Mouse (Mus musculus): ENCODE measurements around the gene Fut11. TPM values are rescaled to one million over a fixed set of nuclear protein-coding genes. Genes with fewer than 3 reads are reported as not detected.
A peak's percentile ranks its signal among the peaks of the same experiment; 100 is the strongest.

The Fut11 gene
- polyA plus RNA-seq, 1 experiment from 2014 or later = 5.4 TPM

- no peak overlapping the region for H3K4me2 ChIP-seq (ENCODE audit: low read depth, low read length)
- H3K27me3 ChIP-seq (ENCODE audit: control insufficient read depth, insufficient read depth, low read depth, low read length) = no peaks in the 10 kb centered on the region
- H3K9me3 ChIP-seq (replicated peaks; ENCODE audit: control insufficient read depth, low read length) = no peaks in the 10 kb centered on the region
- no peak overlapping the region; the same call in 1 of the 2 replicates for H3K27ac ChIP-seq (ENCODE audit: low read length)
- H3K4me3 ChIP-seq (ENCODE audit: low read depth, low read length) = no peak overlapping the region
- H3K4me1 ChIP-seq (ENCODE audit: control insufficient read depth, low read depth, low read length) = peaks cover 36% of the 10 kb centered on the region
- 75% methylated on average over 10 of the region's 10 CpGs for whole genome bisulfite sequencing (ENCODE audit: insufficient replicate concordance)
- H3K9ac ChIP-seq (ENCODE audit: low read depth, low read length) = no peak overlapping the region
- H3K36me3 ChIP-seq (ENCODE audit: control insufficient read depth, insufficient read depth) = peaks cover 42% of the 10 kb centered on the region
- no peak for ATAC-seq (ENCODE audit: low read depth)
These were observed 1.1 kb upstream of the Fut11 start for GRCm38 (mm10) chr14:20693589-20694101.

- Histone ChIP-seq H3K4me1 (ENCODE audit: control insufficient read depth, low read depth, low read length) (peaks cover 40% of the 10 kb centered on the region), H3K9ac (ENCODE audit: low read depth, low read length) (peak overlapping the region; percentile 92), H3K4me3 (ENCODE audit: low read depth, low read length) (peak overlapping the region; percentile 93), H3K27ac (ENCODE audit: low read length) (peak overlapping the region; percentile 95), H3K9me3 (replicated peaks; ENCODE audit: control insufficient read depth, low read length) (no peaks in the 10 kb centered on the region), H3K4me2 (ENCODE audit: low read depth, low read length) (peak overlapping the region; percentile 87), H3K27me3 (ENCODE audit: control insufficient read depth, insufficient read depth, low read depth, low read length) (no peaks in the 10 kb centered on the region), H3K36me3 (ENCODE audit: control insufficient read depth, insufficient read depth) (peaks cover 36% of the 10 kb centered on the region)
- 41% methylated on average over 13 of the region's 13 CpGs for WGBS (ENCODE audit: insufficient replicate concordance)
- ATAC-seq (ENCODE audit: low read depth) = no peak
These were observed 434 bp upstream of the Fut11 start for GRCm38 (mm10) chr14:20694185-20694883.

GRCm38 (mm10) chr14:20695761-20696520 is 1.2 kb downstream of the Fut11 start:
- Histone ChIP-seq H3K27me3 (ENCODE audit: control insufficient read depth, insufficient read depth, low read depth, low read length) (no peaks in the 10 kb centered on the region), H3K4me2 (ENCODE audit: low read depth, low read length) (peak overlapping the region; percentile 87), H3K4me1 (ENCODE audit: control insufficient read depth, low read depth, low read length) (peaks cover 40% of the 10 kb centered on the region), H3K4me3 (ENCODE audit: low read depth, low read length) (peak overlapping the region; percentile 93), H3K27ac (ENCODE audit: low read length) (peak overlapping the region; percentile 95), H3K9me3 (replicated peaks; ENCODE audit: control insufficient read depth, low read length) (no peaks in the 10 kb centered on the region), H3K9ac (ENCODE audit: low read depth, low read length) (peak overlapping the region; percentile 92), H3K36me3 (ENCODE audit: control insufficient read depth, insufficient read depth) (peaks cover 24% of the 10 kb centered on the region)
- 23% methylated on average over 27 of the region's 27 CpGs for WGBS (ENCODE audit: insufficient replicate concordance)
- no peak for ATAC-seq (ENCODE audit: low read depth)

GRCm38 (mm10) chr14:20696986-20697385 is 2.2 kb downstream of the Fut11 start:
- H3K4me1 ChIP-seq (ENCODE audit: control insufficient read depth, low read depth, low read length) = peaks cover 49% of the 10 kb centered on the region
- H3K4me3 ChIP-seq (ENCODE audit: low read depth, low read length) = peak overlapping the region; percentile 4; the same call in 1 of the 2 replicates
- no peaks in the 10 kb centered on the region for H3K27me3 ChIP-seq (ENCODE audit: control insufficient read depth, insufficient read depth, low read depth, low read length)
- 45% methylated on average over 1 of the region's 1 CpGs for WGBS (ENCODE audit: insufficient replicate concordance)
- H3K9ac ChIP-seq (ENCODE audit: low read depth, low read length) = no peak overlapping the region
- H3K9me3 ChIP-seq (replicated peaks; ENCODE audit: control insufficient read depth, low read length) = no peaks in the 10 kb centered on the region
- peak overlapping the region; percentile 87 for H3K4me2 ChIP-seq (ENCODE audit: low read depth, low read length)
- ATAC-seq (ENCODE audit: low read depth) = no peak
- peaks cover 15% of the 10 kb centered on the region for H3K36me3 ChIP-seq (ENCODE audit: control insufficient read depth, insufficient read depth)
- 0 out of 2 replicates have a peak overlapping the region, but pooled peaks have one; percentile 7 for H3K27ac ChIP-seq (ENCODE audit: low read length)

GRCm38 (mm10) chr14:20698515-20698914 is 3.7 kb downstream of the Fut11 start:
- Histone ChIP-seq H3K9me3 (replicated peaks; ENCODE audit: control insufficient read depth, low read length) (no peaks in the 10 kb centered on the region), H3K4me3 (ENCODE audit: low read depth, low read length) (no peak overlapping the region), H3K27ac (ENCODE audit: low read length) (0 out of 2 replicates have a peak overlapping the region, but pooled peaks have one; percentile 8), H3K36me3 (ENCODE audit: control insufficient read depth, insufficient read depth) (peaks cover 3% of the 10 kb centered on the region), H3K9ac (ENCODE audit: low read depth, low read length) (no peak overlapping the region), H3K27me3 (ENCODE audit: control insufficient read depth, insufficient read depth, low read depth, low read length) (no peaks in the 10 kb centered on the region), H3K4me1 (ENCODE audit: control insufficient read depth, low read depth, low read length) (peaks cover 51% of the 10 kb centered on the region), H3K4me2 (ENCODE audit: low read depth, low read length) (no peak overlapping the region)
- 36% methylated on average over 2 of the region's 2 CpGs for WGBS (ENCODE audit: insufficient replicate concordance)
- no peak for ATAC-seq (ENCODE audit: low read depth)

GRCm38 (mm10) chr14:20700362-20700761 is 5.6 kb downstream of the Fut11 start:
- Histone ChIP-seq H3K27me3 (ENCODE audit: control insufficient read depth, insufficient read depth, low read depth, low read length) (no peaks in the 10 kb centered on the region), H3K4me3 (ENCODE audit: low read depth, low read length) (no peak overlapping the region), H3K9ac (ENCODE audit: low read depth, low read length) (no peak overlapping the region), H3K36me3 (ENCODE audit: control insufficient read depth, insufficient read depth) (no peaks in the 10 kb centered on the region), H3K4me1 (ENCODE audit: control insufficient read depth, low read depth, low read length) (peaks cover 50% of the 10 kb centered on the region), H3K9me3 (replicated peaks; ENCODE audit: control insufficient read depth, low read length) (no peaks in the 10 kb centered on the region), H3K4me2 (ENCODE audit: low read depth, low read length) (no peak overlapping the region), H3K27ac (ENCODE audit: low read length) (no peak overlapping the region)
- no peak for ATAC-seq (ENCODE audit: low read depth)
- WGBS (ENCODE audit: insufficient replicate concordance) = 81% methylated on average over 3 of the region's 3 CpGs

GRCm38 (mm10) chr14:20701554-20701953 is 6.8 kb downstream of the Fut11 start:
- no peaks in the 10 kb centered on the region for H3K27me3 ChIP-seq (ENCODE audit: control insufficient read depth, insufficient read depth, low read depth, low read length)
- no peak for ATAC-seq (ENCODE audit: low read depth)
- H3K4me2 ChIP-seq (ENCODE audit: low read depth, low read length) = peak overlapping the region; percentile 78
- H3K36me3 ChIP-seq (ENCODE audit: control insufficient read depth, insufficient read depth) = no peaks in the 10 kb centered on the region
- 68% methylated on average over 8 of the region's 8 CpGs for WGBS (ENCODE audit: insufficient replicate concordance)
- H3K9ac ChIP-seq (ENCODE audit: low read depth, low read length) = peak overlapping the region; percentile 16
- H3K4me1 ChIP-seq (ENCODE audit: control insufficient read depth, low read depth, low read length) = peaks cover 43% of the 10 kb centered on the region
- no peaks in the 10 kb centered on the region for H3K9me3 ChIP-seq (replicated peaks; ENCODE audit: control insufficient read depth, low read length)
- H3K27ac ChIP-seq (ENCODE audit: low read length) = no peak overlapping the region
- peak overlapping the region; percentile 94 for H3K4me3 ChIP-seq (ENCODE audit: low read depth, low read length)

- peak overlapping the region; percentile 95 for H3K27ac ChIP-seq (ENCODE audit: low read length)
- peak; percentile 5; the same call in 1 of the 2 replicates for ATAC-seq (ENCODE audit: low read depth)
- peak overlapping the region; percentile 89 for H3K9ac ChIP-seq (ENCODE audit: low read depth, low read length)
- WGBS (ENCODE audit: insufficient replicate concordance) = 9% methylated on average over 15 of the region's 15 CpGs
- H3K4me1 ChIP-seq (ENCODE audit: control insufficient read depth, low read depth, low read length) = peaks cover 37% of the 10 kb centered on the region
- H3K9me3 ChIP-seq (replicated peaks; ENCODE audit: control insufficient read depth, low read length) = no peaks in the 10 kb centered on the region
- peak overlapping the region; percentile 78 for H3K4me2 ChIP-seq (ENCODE audit: low read depth, low read length)
- no peaks in the 10 kb centered on the region for H3K36me3 ChIP-seq (ENCODE audit: control insufficient read depth, insufficient read depth)
- H3K27me3 ChIP-seq (ENCODE audit: control insufficient read depth, insufficient read depth, low read depth, low read length) = no peaks in the 10 kb centered on the region
- peak overlapping the region; percentile 94 for H3K4me3 ChIP-seq (ENCODE audit: low read depth, low read length)
These were observed 7.5 kb downstream of the Fut11 start for GRCm38 (mm10) chr14:20702096-20702740.
